Mouse (Mus musculus): Measurements from ENCODE around the gene Fbp1. TPM values are rescaled to one million over a fixed set of nuclear protein-coding genes. Genes with fewer than 3 reads are reported as not detected.

Gene Fbp1
- polyA plus RNA-seq, 1 experiment from 2014 or later = not detected

GRCm38 (mm10) chr13:62917416-62918110 lies 29.5 kb upstream of the Fbp1 start:
- no peak overlapping the region for H3K27ac ChIP-seq (ENCODE audit: low read length)
- H3K4me2 ChIP-seq (ENCODE audit: low read length) = no peak overlapping the region
- H3K27me3 ChIP-seq (replicated peaks; ENCODE audit: control insufficient read depth, insufficient read depth, low read length) = no peaks in the 10 kb centered on the region
- no peak overlapping the region for H3K9ac ChIP-seq (replicated peaks; ENCODE audit: low read depth, low read length)
- H3K9me3 ChIP-seq (ENCODE audit: control insufficient read depth, low read length) = no peaks in the 10 kb centered on the region
- 52% methylated on average over 1 of the region's 1 CpGs for WGBS
- no peaks in the 10 kb centered on the region for H3K36me3 ChIP-seq (ENCODE audit: control insufficient read depth, insufficient read depth)
- ATAC-seq = no peak; the same call in 1 of the 2 replicates
- peaks cover 3% of the 10 kb centered on the region; the same call in 1 of the 2 replicates for H3K4me1 ChIP-seq (replicated peaks; ENCODE audit: control insufficient read depth, insufficient read depth, low read length)
- H3K4me3 ChIP-seq (replicated peaks; ENCODE audit: low read length) = no peak overlapping the region

- Histone ChIP-seq H3K4me2 (ENCODE audit: low read length) (no peak overlapping the region), H3K27ac (ENCODE audit: low read length) (no peak overlapping the region), H3K4me3 (replicated peaks; ENCODE audit: low read length) (no peak overlapping the region), H3K27me3 (replicated peaks; ENCODE audit: control insufficient read depth, insufficient read depth, low read length) (no peaks in the 10 kb centered on the region), H3K36me3 (ENCODE audit: control insufficient read depth, insufficient read depth) (no peaks in the 10 kb centered on the region), H3K9me3 (ENCODE audit: control insufficient read depth, low read length) (no peaks in the 10 kb centered on the region), H3K4me1 (replicated peaks; ENCODE audit: control insufficient read depth, insufficient read depth, low read length) (peaks cover 3% of the 10 kb centered on the region; the same call in 1 of the 2 replicates), H3K9ac (replicated peaks; ENCODE audit: low read depth, low read length) (no peak overlapping the region)
- 64% methylated on average over 4 of the region's 4 CpGs for WGBS
- ATAC-seq = no peak
Measured at GRCm38 (mm10) chr13:62916675-62917074, 28.6 kb upstream of the Fbp1 start.

- H3K9me3 ChIP-seq (ENCODE audit: control insufficient read depth, low read length) = no peaks in the 10 kb centered on the region
- H3K27ac ChIP-seq (ENCODE audit: low read length) = no peak overlapping the region
- H3K4me1 ChIP-seq (replicated peaks; ENCODE audit: control insufficient read depth, insufficient read depth, low read length) = peaks cover 5% of the 10 kb centered on the region; the same call in 1 of the 2 replicates
- H3K27me3 ChIP-seq (replicated peaks; ENCODE audit: control insufficient read depth, insufficient read depth, low read length) = no peaks in the 10 kb centered on the region
- no peaks in the 10 kb centered on the region for H3K36me3 ChIP-seq (ENCODE audit: control insufficient read depth, insufficient read depth)
- H3K4me3 ChIP-seq (replicated peaks; ENCODE audit: low read length) = no peak overlapping the region
- no peak overlapping the region for H3K4me2 ChIP-seq (ENCODE audit: low read length)
- no peak overlapping the region for H3K9ac ChIP-seq (replicated peaks; ENCODE audit: low read depth, low read length)
- ATAC-seq = no peak
- WGBS = 80% methylated on average over 5 of the region's 5 CpGs
Measured at GRCm38 (mm10) chr13:62911575-62911974, 23.5 kb upstream of the Fbp1 start.

DNA sequence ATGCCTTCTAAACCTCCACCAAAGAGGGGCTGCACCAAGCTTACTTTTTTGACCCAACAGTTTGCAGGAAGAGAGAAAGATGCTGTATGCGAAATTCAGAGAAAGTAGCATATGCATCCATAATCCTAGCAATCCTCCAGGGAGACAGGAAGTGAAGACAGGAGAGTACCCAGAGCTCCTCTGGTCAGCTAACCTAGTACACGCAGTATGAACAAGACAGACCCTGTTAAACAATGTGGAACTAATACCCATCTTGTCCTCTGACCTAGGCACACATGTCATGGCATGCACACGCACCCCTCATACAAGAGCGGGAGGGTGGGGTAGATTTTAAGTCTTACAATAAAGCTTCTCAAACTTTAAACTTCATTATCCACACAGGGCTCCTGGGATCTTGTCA lies 22.1 kb upstream of the Fbp1 start:
- Histone ChIP-seq H3K4me2 (ENCODE audit: low read length) (no peak overlapping the region), H3K9me3 (ENCODE audit: control insufficient read depth, low read length) (no peaks in the 10 kb centered on the region), H3K36me3 (ENCODE audit: control insufficient read depth, insufficient read depth) (no peaks in the 10 kb centered on the region), H3K4me3 (replicated peaks; ENCODE audit: low read length) (no peak overlapping the region), H3K4me1 (replicated peaks; ENCODE audit: control insufficient read depth, insufficient read depth, low read length) (peaks cover 5% of the 10 kb centered on the region; the same call in 1 of the 2 replicates), H3K27ac (ENCODE audit: low read length) (no peak overlapping the region), H3K9ac (replicated peaks; ENCODE audit: low read depth, low read length) (no peak overlapping the region), H3K27me3 (replicated peaks; ENCODE audit: control insufficient read depth, insufficient read depth, low read length) (no peaks in the 10 kb centered on the region)
- 87% methylated on average over 4 of the region's 4 CpGs for WGBS
- ATAC-seq = no peak

DNA sequence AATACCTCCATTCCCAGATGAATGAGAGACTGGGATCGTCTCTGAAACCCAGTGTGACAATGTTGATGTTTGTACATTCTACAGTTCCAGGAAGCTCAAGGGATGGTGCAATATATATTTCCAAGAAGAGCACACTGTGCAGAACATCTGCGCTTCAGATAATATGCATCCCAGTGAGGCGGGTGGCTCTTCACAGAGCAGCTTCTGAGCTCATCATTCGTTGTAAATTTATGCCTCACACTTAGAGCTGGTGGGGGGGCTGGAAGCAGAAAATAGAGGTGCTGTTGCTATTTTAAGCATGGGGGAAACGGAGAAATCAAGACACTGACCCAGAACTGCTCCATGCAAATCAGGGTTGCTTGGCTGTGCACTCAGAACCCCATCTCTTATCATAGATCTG lies 21.7 kb upstream of the Fbp1 start:
- no peaks in the 10 kb centered on the region for H3K27me3 ChIP-seq (replicated peaks; ENCODE audit: control insufficient read depth, insufficient read depth, low read length)
- no peaks in the 10 kb centered on the region for H3K36me3 ChIP-seq (ENCODE audit: control insufficient read depth, insufficient read depth)
- no peak overlapping the region for H3K4me3 ChIP-seq (replicated peaks; ENCODE audit: low read length)
- no peaks in the 10 kb centered on the region for H3K9me3 ChIP-seq (ENCODE audit: control insufficient read depth, low read length)
- ATAC-seq = peak; percentile 36; the same call in 1 of the 2 replicates
- H3K9ac ChIP-seq (replicated peaks; ENCODE audit: low read depth, low read length) = no peak overlapping the region
- peaks cover 5% of the 10 kb centered on the region; the same call in 1 of the 2 replicates for H3K4me1 ChIP-seq (replicated peaks; ENCODE audit: control insufficient read depth, insufficient read depth, low read length)
- 74% methylated on average over 5 of the region's 5 CpGs for WGBS
- H3K4me2 ChIP-seq (ENCODE audit: low read length) = no peak overlapping the region
- no peak overlapping the region for H3K27ac ChIP-seq (ENCODE audit: low read length)

GRCm38 (mm10) chr13:62908163-62908559 lies 20.1 kb upstream of the Fbp1 start:
- H3K27ac ChIP-seq (ENCODE audit: low read length) = no peak overlapping the region
- no peak overlapping the region for H3K4me3 ChIP-seq (replicated peaks; ENCODE audit: low read length)
- H3K27me3 ChIP-seq (replicated peaks; ENCODE audit: control insufficient read depth, insufficient read depth, low read length) = no peaks in the 10 kb centered on the region
- no peak for ATAC-seq
- no peaks in the 10 kb centered on the region for H3K9me3 ChIP-seq (ENCODE audit: control insufficient read depth, low read length)
- H3K9ac ChIP-seq (replicated peaks; ENCODE audit: low read depth, low read length) = no peak overlapping the region
- H3K4me1 ChIP-seq (replicated peaks; ENCODE audit: control insufficient read depth, insufficient read depth, low read length) = peaks cover 5% of the 10 kb centered on the region; the same call in 1 of the 2 replicates
- H3K36me3 ChIP-seq (ENCODE audit: control insufficient read depth, insufficient read depth) = no peaks in the 10 kb centered on the region
- H3K4me2 ChIP-seq (ENCODE audit: low read length) = 0 out of 2 replicates have a peak overlapping the region, but pooled peaks have one; percentile 3
- WGBS = 49% methylated on average over 8 of the region's 8 CpGs

DNA sequence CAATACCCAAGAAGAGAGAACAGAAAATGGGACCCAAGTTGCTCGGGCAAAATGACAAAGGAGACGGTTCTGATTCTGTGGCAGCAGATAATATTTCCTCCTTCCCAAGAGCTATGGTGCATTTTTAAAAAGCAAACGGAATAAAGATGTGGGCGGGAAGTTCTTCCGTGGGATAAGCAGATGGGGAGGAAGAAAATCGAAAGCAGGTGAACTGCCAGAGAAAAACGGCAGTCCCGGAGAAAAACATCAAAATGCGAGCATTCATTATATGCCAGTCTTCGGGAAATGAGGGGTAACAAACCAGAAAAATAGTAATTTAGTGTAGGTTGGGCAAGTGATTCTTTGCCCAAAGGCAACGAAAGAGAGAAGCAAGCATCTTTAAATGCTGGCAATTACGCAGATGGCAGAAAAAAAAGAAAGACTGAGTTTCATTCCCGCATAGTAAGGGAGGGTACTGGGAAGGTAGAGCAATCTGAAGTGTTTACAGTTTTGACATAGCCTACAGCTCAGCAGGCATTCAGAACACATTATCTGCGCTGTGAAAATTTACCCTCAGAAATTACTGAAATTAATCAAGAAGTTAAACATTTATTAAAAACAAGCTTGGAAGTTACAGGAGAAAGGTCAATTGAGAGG lies 19.6 kb upstream of the Fbp1 start:
- Histone ChIP-seq H3K4me1 (replicated peaks; ENCODE audit: control insufficient read depth, insufficient read depth, low read length) (peaks cover 5% of the 10 kb centered on the region; the same call in 1 of the 2 replicates), H3K4me2 (ENCODE audit: low read length) (peak overlapping the region; percentile 3; the same call in 1 of the 2 replicates), H3K9ac (replicated peaks; ENCODE audit: low read depth, low read length) (no peak overlapping the region), H3K9me3 (ENCODE audit: control insufficient read depth, low read length) (no peaks in the 10 kb centered on the region), H3K27me3 (replicated peaks; ENCODE audit: control insufficient read depth, insufficient read depth, low read length) (no peaks in the 10 kb centered on the region), H3K27ac (ENCODE audit: low read length) (no peak overlapping the region), H3K4me3 (replicated peaks; ENCODE audit: low read length) (no peak overlapping the region; the same call in 1 of the 2 replicates), H3K36me3 (ENCODE audit: control insufficient read depth, insufficient read depth) (no peaks in the 10 kb centered on the region)
- no peak for ATAC-seq
- 64% methylated on average over 14 of the region's 14 CpGs for WGBS

- Histone ChIP-seq H3K4me2 (ENCODE audit: low read length) (no peak overlapping the region), H3K4me1 (replicated peaks; ENCODE audit: control insufficient read depth, insufficient read depth, low read length) (no peaks in the 10 kb centered on the region), H3K4me3 (replicated peaks; ENCODE audit: low read length) (no peak overlapping the region), H3K27me3 (replicated peaks; ENCODE audit: control insufficient read depth, insufficient read depth, low read length) (no peaks in the 10 kb centered on the region), H3K27ac (ENCODE audit: low read length) (no peak overlapping the region), H3K36me3 (ENCODE audit: control insufficient read depth, insufficient read depth) (no peaks in the 10 kb centered on the region), H3K9me3 (ENCODE audit: control insufficient read depth, low read length) (no peaks in the 10 kb centered on the region), H3K9ac (replicated peaks; ENCODE audit: low read depth, low read length) (no peak overlapping the region)
- no peak for ATAC-seq
Measured at GRCm38 (mm10) chr13:62901139-62901538, 13.1 kb upstream of the Fbp1 start.

GRCm38 (mm10) chr13:62897927-62898646 lies 10.0 kb upstream of the Fbp1 start:
- Histone ChIP-seq H3K9ac (replicated peaks; ENCODE audit: low read depth, low read length) (no peak overlapping the region), H3K4me2 (ENCODE audit: low read length) (no peak overlapping the region), H3K36me3 (ENCODE audit: control insufficient read depth, insufficient read depth) (no peaks in the 10 kb centered on the region), H3K27me3 (replicated peaks; ENCODE audit: control insufficient read depth, insufficient read depth, low read length) (no peaks in the 10 kb centered on the region), H3K4me3 (replicated peaks; ENCODE audit: low read length) (no peak overlapping the region), H3K9me3 (ENCODE audit: control insufficient read depth, low read length) (no peaks in the 10 kb centered on the region), H3K27ac (ENCODE audit: low read length) (no peak overlapping the region), H3K4me1 (replicated peaks; ENCODE audit: control insufficient read depth, insufficient read depth, low read length) (no peaks in the 10 kb centered on the region)
- WGBS = 86% methylated on average over 4 of the region's 4 CpGs
- peak; percentile 57; the same call in 1 of the 2 replicates for ATAC-seq
